In genomic region chr9:69442471-69443038, GRCm38 (mm10) we compare ENCODE assay signal across 11 mouse cellular contexts. TPM values are rescaled to one million over a fixed set of nuclear protein-coding genes. Genes with fewer than 3 reads are reported as not detected.
DNase-seq lines count a peak whose midpoint lies in the region; ATAC-seq and TF ChIP-seq lines count a peak whose summit lies in the region.
"Had no signal": no experiment of that assay in that cellular context is flagged by ENCODE, and none has a peak within 500 bp of the region (broad histone marks: within the 10 kb centered on the region; RNA-seq: fewer than 3 reads in every experiment).

No protein-coding gene starts in this region.

- WGBS in liver, postnatal 0 days (ENCODE audit: insufficient replicate concordance): 18% methylated on average over 6 of the region's 6 CpGs

- H3K4me2 ChIP-seq in liver, postnatal 0 days (ENCODE audit: low read depth, low read length): peak overlapping the region; percentile 39
- H3K4me2 ChIP-seq: limb, embryonic 12.5 days had no signal

- no peaks in the 10 kb centered on the region for H3K27me3 ChIP-seq in liver, postnatal 0 days (ENCODE audit: insufficient read depth, low read length)
- H3K27me3 ChIP-seq: limb, embryonic 12.5 days had no signal

- no peak overlapping the region for H3K9ac ChIP-seq in liver, postnatal 0 days (replicated peaks)
- H3K9ac ChIP-seq: limb, embryonic 12.5 days had no signal

- no peaks in the 10 kb centered on the region for H3K36me3 ChIP-seq in liver, postnatal 0 days (replicated peaks; ENCODE audit: insufficient read depth, low read length)
- H3K36me3 ChIP-seq: limb, embryonic 12.5 days had no signal

- H3K4me3 ChIP-seq in liver, postnatal 0 days (ENCODE audit: low read depth, low read length): no peak overlapping the region
- H3K4me3 ChIP-seq: limb, embryonic 12.5 days had no signal

- TF ChIP-seq CTCF in liver, postnatal 0 days (IDR thresholded peaks at IDR 0.05; ENCODE audit: low read depth): no peak

- H3K9me3 ChIP-seq in liver, postnatal 0 days (ENCODE audit: low read length): no peaks in the 10 kb centered on the region
- H3K9me3 ChIP-seq: limb, embryonic 12.5 days had no signal

- ATAC-seq in liver, postnatal 0 days: peak; percentile 64

- peak overlapping the region; percentile 74 for H3K27ac ChIP-seq in liver, postnatal 0 days (ENCODE audit: low read depth)
- H3K27ac ChIP-seq: limb, embryonic 12.5 days had no signal

- H3K4me1 ChIP-seq in liver, postnatal 0 days (ENCODE audit: insufficient read depth): peaks cover 24% of the 10 kb centered on the region

- peak; percentile 35 for DNase-seq in adrenal gland, postnatal 14 days
- DNase-seq in adrenal gland, adult 8-10 months: no peak
- DNase-seq in urinary bladder, postnatal 14 days (ENCODE audit: low spot score): peak; percentile 42
- DNase-seq in urinary bladder, postnatal 10 days (ENCODE audit: low spot score): no peak
- DNase-seq in liver, postnatal 0 days: no peak
- DNase-seq in yolk sac, embryonic 10.5 days (ENCODE audit: low spot score): peak; percentile 42
- no peak for DNase-seq in layer of hippocampus, postnatal 10 days (ENCODE audit: low spot score in 2 of 2)
- no peak for DNase-seq in cerebellum, postnatal 25 days
- DNase-seq: adrenal gland, postnatal 25 days; gastrocnemius, postnatal 10 days had no signal

- TF ChIP-seq EP300 in liver, postnatal 0 days (IDR thresholded peaks at IDR 0.05; ENCODE audit: low read depth): peak; percentile 62

RNA-seq across cellular contexts. Expression of gene Anxa2, which starts 10.9 kb away (rescaled TPM):
- total RNA-seq in adrenal gland, postnatal 14 days (2021): 302 and 335 TPM in 2 replicates
- 100 to 1,000 TPM; 281 to 586 (median 466) TPM for total RNA-seq in adrenal gland, adult 8-10 months (2022)
- polyA plus RNA-seq in liver, postnatal 0 days (2015; fragmentation: Nextera tagmentation; extraction: Ambion mirVana): 68.2 and 78.3 TPM in 2 replicates
- total RNA-seq in layer of hippocampus, postnatal 10 days (2021): 10 to 100 TPM; 17.7 to 19.2 TPM

RNA-seq across cellular contexts. Expression of gene Ice2, which starts 44.8 kb away (rescaled TPM):
- 14.3 and 16.3 TPM in 2 replicates for total RNA-seq in adrenal gland, postnatal 14 days (2021)
- total RNA-seq in adrenal gland, adult 8-10 months (2022): 10 to 100 TPM; 13.9 to 22.5 (median 18.6) TPM
- polyA plus RNA-seq in liver, postnatal 0 days (2015; fragmentation: Nextera tagmentation; extraction: Ambion mirVana): 4.5 and 5.1 TPM in 2 replicates
- 10 to 100 TPM; 10.9 to 13.2 TPM for total RNA-seq in layer of hippocampus, postnatal 10 days (2021)

Comparison
In these comparisons a context has a peak if more than half of its experiments do, and no peak if none do; other contexts are left out.
1. DNase-seq: peak in adrenal gland, postnatal 14 days (single experiment), urinary bladder, postnatal 14 days (single experiment) and yolk sac, embryonic 10.5 days (single experiment); none in adrenal gland, adult 8-10 months (single experiment), urinary bladder, postnatal 10 days (single experiment), liver, postnatal 0 days (single experiment), layer of hippocampus, postnatal 10 days (0 of 2) and cerebellum, postnatal 25 days (0 of 2).
2. RNA of gene Anxa2, which starts 10.9 kb away (total RNA-seq): 281 to 586 TPM in adrenal gland, adult 8-10 months and 302 to 335 TPM in adrenal gland, postnatal 14 days; 17.7 to 19.2 TPM in layer of hippocampus, postnatal 10 days; every median in the first group is over 10 times any median in the second.